Mouse (Mus musculus) midbrain, embryonic 13.5 days (tissue): ENCODE measurements around the gene Polr3f. TPM values are rescaled to one million over a fixed set of nuclear protein-coding genes. Genes with fewer than 3 reads are reported as not detected.
A peak's percentile ranks its signal among the peaks of the same experiment; 100 is the strongest.

Experiments
- ATAC-seq: fragments of 200-750 bp; cut with Nextera tagmentation; 2 replicates; pipeline ENCODE4 v1.8.0; 2017; ENCODE audit warnings: mild to moderate bottlenecking, moderate TSS enrichment, moderate library complexity
- H3K27ac ChIP-seq: fragments of 300-500 bp; sonication (generic); 2 replicates; pipeline ENCODE4 v1.5.1; 2015; ENCODE audit warnings: inconsistent platforms, mild to moderate bottlenecking, moderate library complexity
- H3K27me3 ChIP-seq: fragments of 300-500 bp; sonication (generic); 2 replicates; pipeline ENCODE4 v1.6.1; 2015; ENCODE audit warnings: mild to moderate bottlenecking, inconsistent platforms
- H3K36me3 ChIP-seq: fragments of 300-500 bp; sonication (generic); 2 replicates; pipeline ENCODE4 v1.6.1; 2015; ENCODE audit warnings: mild to moderate bottlenecking, inconsistent platforms
- H3K4me1 ChIP-seq: fragments of 300-500 bp; sonication (generic); replicated peaks from 2 replicates; pipeline ENCODE4 v1.6.1; 2015; ENCODE audit warnings: inconsistent platforms
- H3K4me2 ChIP-seq: fragments of 300-500 bp; sonication (generic); replicated peaks from 2 replicates; pipeline ENCODE4 v1.6.1; 2015; ENCODE audit warnings: moderate library complexity, mild to moderate bottlenecking, inconsistent platforms
- H3K4me3 ChIP-seq: fragments of 300-500 bp; sonication (generic); replicated peaks from 2 replicates; pipeline ENCODE4 v1.5.1; 2015; ENCODE audit warnings: mild to moderate bottlenecking, inconsistent platforms
- H3K9ac ChIP-seq: fragments of 300-500 bp; sonication (generic); replicated peaks from 2 replicates; pipeline ENCODE4 v1.6.1; 2015; ENCODE audit warnings: mild to moderate bottlenecking, inconsistent platforms
- H3K9me3 ChIP-seq: fragments of 300-500 bp; sonication (generic); 2 replicates; pipeline ENCODE4 v1.6.1; 2016; ENCODE audit warnings: mild to moderate bottlenecking, inconsistent platforms
- WGBS: fragments of 180-500 bp; shearing (Covaris S2); methylation state at CpG from one replicate; pipeline ENCODE4 v1.1.7; 2015; 5-methylcytosine and 5-hydroxymethylcytosine counted together
- polyA plus RNA-seq: library from polyadenylated mRNA; unstranded; fragments of >200 nt; fragmentation: Nextera tagmentation; extraction: Ambion mirVana; gene quantifications from 2 replicates; pipeline ENCODE4 v1.2.1, GENCODE M21; 2015

The Polr3f gene
- 32.6 and 33.0 TPM in 2 replicates for polyA plus RNA-seq

DNA sequence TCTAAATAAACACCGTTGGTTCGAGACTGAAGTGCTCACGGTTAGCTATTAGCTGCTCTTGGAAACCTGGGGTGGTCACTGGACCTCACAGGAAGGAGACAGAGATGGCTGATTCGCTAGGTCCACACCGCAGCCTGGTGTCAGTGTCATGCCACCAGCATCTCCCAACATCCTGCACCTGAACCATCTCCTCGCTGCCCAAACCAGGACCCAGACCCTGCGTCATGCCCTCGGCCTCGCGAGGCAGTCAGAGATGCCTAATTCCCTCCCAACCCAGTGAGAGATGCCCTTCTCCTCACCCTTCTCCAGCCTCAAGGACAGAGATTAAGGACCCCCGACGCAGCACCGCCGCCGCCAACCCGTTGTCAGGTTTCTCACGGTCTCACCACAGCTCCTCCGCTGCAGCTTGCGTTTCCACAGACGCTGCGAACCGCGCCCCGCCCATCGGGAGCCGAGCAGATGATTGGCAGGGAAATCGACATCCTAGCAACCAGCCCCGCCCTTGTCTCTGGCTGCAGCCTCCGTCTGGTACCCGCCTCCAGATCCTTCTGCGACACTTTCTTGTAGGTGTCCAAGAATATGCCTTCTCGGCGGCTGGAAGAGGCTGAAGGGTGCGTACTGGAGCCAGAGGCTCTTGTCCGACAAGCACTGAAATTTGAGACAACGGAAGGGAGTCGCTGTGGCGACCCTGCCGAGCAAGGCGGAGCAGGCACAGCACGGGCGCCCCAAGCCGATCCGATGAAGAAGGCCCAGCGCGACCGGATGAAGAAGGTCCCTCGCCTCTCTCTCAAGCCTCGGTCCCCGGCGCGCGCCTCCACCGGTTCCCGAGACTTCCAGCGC, at the start of gene Polr3f, which contains the start of gene Dzank1:
TSS of gene Polr3f (plus strand) at position 738 of the 840 bp plus-strand sequence.
TSS of gene Dzank1 (minus strand) at position 434 of the 840 bp plus-strand sequence.
- Histone ChIP-seq H3K36me3 (peaks cover 11% of the 10 kb centered on the region), H3K9ac (peak within 1 kb of the TSS; percentile 86), H3K4me3 (peak within 1 kb of the TSS; percentile 96), H3K27me3 (peaks cover 6% of the 10 kb centered on the region; the same call in 1 of the 2 replicates), H3K9me3 (no peaks in the 10 kb centered on the region), H3K27ac (peak within 1 kb of the TSS; percentile 95), H3K4me2 (peak within 1 kb of the TSS; percentile 68), H3K4me1 (peaks cover 29% of the 10 kb centered on the region)
- peak; percentile 98 for ATAC-seq
- under 1% methylated on average over 56 of the region's 56 CpGs for WGBS

DNA sequence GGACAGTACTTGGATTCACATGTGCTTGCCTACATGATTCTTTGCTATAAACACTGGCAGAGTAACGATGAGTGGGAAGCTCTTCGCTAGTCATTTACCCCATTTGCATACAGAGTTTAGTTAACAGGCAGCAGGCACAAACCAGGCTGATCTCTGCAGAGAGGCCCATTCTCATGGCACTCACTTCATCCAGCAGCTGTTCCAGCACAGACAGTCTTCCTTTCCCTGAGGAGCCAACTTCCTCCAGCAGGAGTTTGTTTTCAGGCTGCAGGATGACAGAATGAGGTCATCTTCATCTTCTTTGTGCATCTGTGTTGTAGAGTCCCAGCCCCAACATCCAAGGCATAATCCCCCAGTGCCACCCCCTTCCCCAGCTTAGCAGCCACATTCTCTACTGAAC, 48.1 kb upstream of the Polr3f start:
- no peak for ATAC-seq
- Histone ChIP-seq H3K9me3 (no peaks in the 10 kb centered on the region), H3K27ac (no peak overlapping the region), H3K4me1 (no peaks in the 10 kb centered on the region), H3K4me2 (no peak overlapping the region), H3K27me3 (no peaks in the 10 kb centered on the region), H3K4me3 (no peak overlapping the region), H3K36me3 (peaks cover 30% of the 10 kb centered on the region), H3K9ac (no peak overlapping the region)
- 79% methylated on average over 2 of the region's 2 CpGs for WGBS

DNA sequence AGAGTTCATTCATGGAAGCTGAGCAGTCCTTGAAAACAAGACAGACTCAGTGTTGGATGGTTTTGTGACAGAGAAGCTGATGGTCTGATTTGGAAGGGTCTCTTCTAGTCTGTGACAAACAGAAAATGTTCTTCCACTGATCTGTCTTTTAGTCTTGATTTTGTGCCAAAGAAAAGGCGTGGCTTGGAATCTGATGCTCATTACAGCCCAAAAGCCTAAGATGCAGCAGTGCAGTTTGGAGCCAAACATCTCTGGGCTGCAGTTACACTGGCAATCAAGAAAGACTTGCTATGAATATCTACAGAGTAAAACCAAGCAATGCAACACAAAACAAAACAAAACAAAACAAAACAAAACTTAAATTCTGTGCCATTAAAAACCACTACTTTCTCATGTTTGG, 43.4 kb upstream of the Polr3f start:
- ATAC-seq = no peak
- peaks cover 43% of the 10 kb centered on the region for H3K36me3 ChIP-seq

DNA sequence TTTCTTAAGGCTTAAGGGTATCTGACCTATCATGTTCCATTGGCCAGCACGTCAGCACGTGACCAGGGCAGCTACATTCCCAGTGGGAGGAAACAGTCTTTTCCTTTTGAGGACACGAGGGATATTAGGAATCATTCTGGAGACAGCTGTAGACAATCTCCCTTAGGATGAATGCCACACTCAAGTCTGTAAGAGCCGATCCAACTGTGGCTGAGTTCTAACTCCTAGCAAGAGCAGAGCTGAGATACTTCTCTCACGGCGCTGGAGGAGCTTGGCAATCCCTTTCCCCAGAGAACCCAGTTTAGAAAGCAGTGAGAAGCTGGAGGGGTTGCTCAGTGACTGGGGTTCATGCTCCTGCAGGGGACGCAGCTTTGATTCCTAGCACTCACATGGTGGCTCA, 42.1 kb upstream of the Polr3f start:
- no peak overlapping the region for H3K4me3 ChIP-seq
- no peak for ATAC-seq
- no peak overlapping the region for H3K4me2 ChIP-seq
- H3K4me1 ChIP-seq = no peaks in the 10 kb centered on the region
- H3K27me3 ChIP-seq = no peaks in the 10 kb centered on the region
- peaks cover 43% of the 10 kb centered on the region for H3K36me3 ChIP-seq
- no peaks in the 10 kb centered on the region for H3K9me3 ChIP-seq
- WGBS = 89% methylated on average over 7 of the region's 7 CpGs
- H3K27ac ChIP-seq = no peak overlapping the region
- no peak overlapping the region for H3K9ac ChIP-seq

More for the DNA sequence above, 43.4 kb upstream of the Polr3f start:
- 72% methylated on average over 1 of the region's 1 CpGs for WGBS
- H3K4me1 ChIP-seq = no peaks in the 10 kb centered on the region
- H3K9ac ChIP-seq = no peak overlapping the region
- no peak overlapping the region for H3K4me2 ChIP-seq
- no peak overlapping the region for H3K27ac ChIP-seq
- no peak overlapping the region for H3K4me3 ChIP-seq
- no peaks in the 10 kb centered on the region for H3K27me3 ChIP-seq
- no peaks in the 10 kb centered on the region for H3K9me3 ChIP-seq

DNA sequence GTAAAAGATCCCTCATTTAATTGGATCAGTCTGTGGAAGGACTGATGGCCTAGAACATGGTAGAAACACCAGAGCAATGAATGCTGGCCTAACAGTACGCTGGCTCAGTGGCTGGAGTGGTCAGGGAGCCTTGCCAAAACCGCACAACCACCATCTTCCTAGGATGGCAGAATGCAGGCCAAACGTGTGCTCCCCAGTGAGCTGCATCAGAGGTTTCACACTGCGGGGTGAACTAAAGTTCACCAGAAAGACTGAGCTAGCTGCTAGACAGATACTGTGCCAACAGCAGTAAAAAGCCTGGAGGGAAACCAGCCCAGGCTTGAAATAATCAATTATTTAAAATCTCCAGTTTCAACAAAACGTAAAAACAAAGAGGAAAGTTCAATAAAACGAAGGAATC, 40.0 kb upstream of the Polr3f start:
- no peak overlapping the region for H3K4me2 ChIP-seq
- ATAC-seq = no peak
- H3K27me3 ChIP-seq = no peaks in the 10 kb centered on the region
- no peak overlapping the region for H3K27ac ChIP-seq
- no peaks in the 10 kb centered on the region for H3K9me3 ChIP-seq
- no peak overlapping the region for H3K4me3 ChIP-seq
- no peaks in the 10 kb centered on the region for H3K4me1 ChIP-seq
- 89% methylated on average over 6 of the region's 6 CpGs for WGBS
- H3K9ac ChIP-seq = no peak overlapping the region
- peaks cover 35% of the 10 kb centered on the region for H3K36me3 ChIP-seq

DNA sequence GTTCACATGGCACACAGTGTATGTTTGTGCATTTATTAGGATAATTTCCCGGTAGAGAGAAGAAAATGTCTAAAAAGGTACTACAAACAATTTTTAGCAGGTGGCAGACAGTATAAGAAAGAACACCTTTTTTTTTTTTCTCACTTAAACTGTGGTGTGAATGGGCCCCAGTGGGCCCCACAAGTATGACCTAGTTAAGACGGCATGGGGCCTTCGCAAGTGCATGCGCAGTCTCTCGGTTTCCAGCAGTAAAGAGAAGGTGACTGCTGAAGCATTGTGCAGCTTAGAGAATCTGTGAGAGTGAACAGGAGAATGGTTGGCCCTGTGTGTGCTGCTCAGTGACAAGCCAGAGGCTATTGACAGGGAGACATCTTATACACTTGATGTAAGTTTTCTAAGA, 38.2 kb upstream of the Polr3f start:
- H3K4me2 ChIP-seq = no peak overlapping the region
- H3K4me1 ChIP-seq = no peaks in the 10 kb centered on the region
- no peak overlapping the region for H3K9ac ChIP-seq
- no peaks in the 10 kb centered on the region for H3K27me3 ChIP-seq
- no peak overlapping the region for H3K4me3 ChIP-seq
- no peak for ATAC-seq
- WGBS = 97% methylated on average over 5 of the region's 5 CpGs
- H3K9me3 ChIP-seq = no peaks in the 10 kb centered on the region
- no peak overlapping the region for H3K27ac ChIP-seq
- H3K36me3 ChIP-seq = peaks cover 31% of the 10 kb centered on the region

DNA sequence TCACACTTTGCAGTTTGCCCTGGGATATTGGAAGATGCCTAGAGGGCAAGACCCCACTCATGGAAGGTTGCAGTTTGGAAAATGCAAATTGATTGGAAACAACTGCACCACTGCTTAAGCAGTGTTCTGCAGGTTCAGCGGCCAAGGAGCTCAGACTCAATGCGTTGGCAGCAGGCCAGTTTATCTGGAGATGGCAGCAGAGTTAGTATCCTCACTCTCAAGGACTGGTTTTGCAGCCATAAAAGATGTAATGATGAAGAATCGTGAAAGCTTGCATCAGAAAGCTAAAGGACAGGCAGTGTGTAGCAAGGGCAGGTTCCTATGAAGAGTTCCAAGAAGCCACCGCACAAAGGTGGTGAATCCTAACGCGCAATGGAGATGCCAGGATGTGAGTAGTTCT, 25.4 kb upstream of the Polr3f start:
- Histone ChIP-seq H3K9me3 (no peaks in the 10 kb centered on the region), H3K9ac (no peak overlapping the region), H3K4me3 (no peak overlapping the region), H3K27me3 (no peaks in the 10 kb centered on the region), H3K4me2 (no peak overlapping the region), H3K36me3 (peaks cover 33% of the 10 kb centered on the region), H3K4me1 (no peaks in the 10 kb centered on the region), H3K27ac (no peak overlapping the region)
- 91% methylated on average over 6 of the region's 6 CpGs for WGBS
- ATAC-seq = no peak

DNA sequence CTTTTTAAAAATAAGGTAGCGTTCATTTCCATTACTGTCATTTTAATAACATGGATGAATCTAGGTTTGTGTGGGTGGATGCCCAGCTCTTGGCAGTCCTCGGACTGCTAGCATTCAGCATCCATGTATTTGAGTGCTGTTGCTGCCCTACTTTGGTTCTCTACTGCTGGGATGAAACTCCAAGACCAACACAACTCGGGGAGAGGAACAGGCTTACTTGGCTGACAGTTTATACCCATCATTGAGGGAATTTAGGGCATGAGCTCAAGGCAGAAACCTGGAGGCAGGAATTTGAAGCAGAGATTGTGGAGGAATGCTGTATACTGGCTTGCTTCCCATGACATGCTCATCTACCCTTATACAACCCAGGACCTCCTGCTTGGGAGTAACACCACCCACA, 12.9 kb upstream of the Polr3f start:
- Histone ChIP-seq H3K27ac (no peak overlapping the region), H3K4me3 (no peak overlapping the region), H3K9ac (no peak overlapping the region), H3K4me1 (no peaks in the 10 kb centered on the region), H3K9me3 (no peaks in the 10 kb centered on the region), H3K36me3 (peaks cover 15% of the 10 kb centered on the region; the same call in 1 of the 2 replicates), H3K4me2 (no peak overlapping the region), H3K27me3 (peaks cover 4% of the 10 kb centered on the region; the same call in 1 of the 2 replicates)
- 79% methylated on average over 3 of the region's 3 CpGs for WGBS
- no peak for ATAC-seq

DNA sequence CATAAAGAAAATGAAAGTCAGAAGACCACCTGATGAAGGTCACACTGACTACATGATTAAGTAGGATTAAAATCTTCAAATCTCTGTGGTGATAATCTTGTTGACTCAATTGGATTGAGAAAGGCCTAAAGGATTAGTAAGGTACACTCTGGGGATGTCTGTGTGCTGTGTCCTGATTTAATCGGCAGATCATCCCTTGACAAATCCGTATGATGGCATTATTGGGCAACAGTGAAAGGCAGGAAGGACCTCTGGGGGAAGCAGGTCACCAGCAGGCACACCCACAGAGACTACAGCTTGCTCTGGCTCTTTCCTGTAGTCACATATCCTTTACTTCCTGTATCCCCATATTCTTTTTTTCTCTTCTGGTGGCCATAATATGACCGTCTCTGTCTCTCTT, 7.7 kb upstream of the Polr3f start:
- no peaks in the 10 kb centered on the region for H3K4me1 ChIP-seq
- no peak overlapping the region for H3K9ac ChIP-seq
- 52% methylated on average over 3 of the region's 3 CpGs for WGBS
- no peak overlapping the region for H3K27ac ChIP-seq
- H3K9me3 ChIP-seq = no peaks in the 10 kb centered on the region
- peaks cover 18% of the 10 kb centered on the region for H3K27me3 ChIP-seq
- H3K4me2 ChIP-seq = no peak overlapping the region
- H3K36me3 ChIP-seq = peaks cover 21% of the 10 kb centered on the region
- H3K4me3 ChIP-seq = no peak overlapping the region
- ATAC-seq = no peak

DNA sequence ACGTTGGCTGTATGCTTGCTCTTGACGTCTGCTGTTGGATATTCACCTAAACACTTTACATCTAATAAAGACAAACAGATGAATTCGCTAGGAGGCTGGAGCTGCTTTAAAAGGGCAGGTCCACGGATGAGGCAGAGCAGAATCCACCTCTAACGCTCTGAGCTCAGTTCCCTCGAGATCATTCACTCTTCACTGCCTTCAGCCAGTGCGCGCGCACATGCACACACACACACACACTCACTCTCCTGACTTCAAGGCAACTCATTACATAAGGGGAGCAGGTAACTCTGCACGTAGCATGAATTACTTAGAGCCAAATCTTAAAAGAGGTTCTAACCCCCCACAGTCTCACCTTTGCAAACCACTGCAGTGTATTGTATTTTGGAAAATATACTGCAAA, 1.7 kb upstream of the Polr3f start:
- H3K9me3 ChIP-seq = no peaks in the 10 kb centered on the region
- no peak overlapping the region for H3K27ac ChIP-seq
- 51% methylated on average over 10 of the region's 10 CpGs for WGBS
- peak overlapping the region; percentile 96; the same call in 1 of the 2 replicates for H3K4me3 ChIP-seq
- no peak for ATAC-seq
- peaks cover 29% of the 10 kb centered on the region for H3K4me1 ChIP-seq
- peak overlapping the region; percentile 10; the same call in 1 of the 2 replicates for H3K9ac ChIP-seq
- peaks cover 9% of the 10 kb centered on the region; the same call in 1 of the 2 replicates for H3K27me3 ChIP-seq
- peaks cover 7% of the 10 kb centered on the region for H3K36me3 ChIP-seq
- peak overlapping the region; percentile 68 for H3K4me2 ChIP-seq

DNA sequence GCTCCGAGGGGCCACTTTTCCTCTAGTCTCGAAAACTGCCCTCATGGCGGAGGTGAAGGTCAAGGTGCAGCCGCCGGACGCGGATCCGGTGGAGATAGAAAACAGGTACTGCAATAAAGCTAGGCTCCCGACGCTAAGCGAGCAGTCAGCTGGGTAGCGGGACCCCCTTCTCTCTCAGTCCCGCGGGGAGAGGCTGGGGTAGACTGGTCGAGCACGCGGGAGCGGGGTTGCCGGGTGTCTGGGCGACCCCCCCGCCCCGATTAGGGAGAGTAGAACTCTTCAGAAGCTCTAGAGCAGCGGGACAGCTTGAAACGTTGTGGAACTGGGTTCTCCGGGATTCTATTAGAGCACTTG, 280 bp downstream of the Polr3f start:
- peak overlapping the region; percentile 68 for H3K4me2 ChIP-seq
- H3K9me3 ChIP-seq = no peaks in the 10 kb centered on the region
- peak overlapping the region; percentile 96 for H3K4me3 ChIP-seq
- peak overlapping the region; percentile 95 for H3K27ac ChIP-seq
- peaks cover 15% of the 10 kb centered on the region for H3K36me3 ChIP-seq
- peaks cover 6% of the 10 kb centered on the region; the same call in 1 of the 2 replicates for H3K27me3 ChIP-seq
- H3K4me1 ChIP-seq = peaks cover 29% of the 10 kb centered on the region
- peak overlapping the region; percentile 86 for H3K9ac ChIP-seq
- ATAC-seq = peak; percentile 71
- WGBS = under 1% methylated on average over 25 of the region's 25 CpGs

DNA sequence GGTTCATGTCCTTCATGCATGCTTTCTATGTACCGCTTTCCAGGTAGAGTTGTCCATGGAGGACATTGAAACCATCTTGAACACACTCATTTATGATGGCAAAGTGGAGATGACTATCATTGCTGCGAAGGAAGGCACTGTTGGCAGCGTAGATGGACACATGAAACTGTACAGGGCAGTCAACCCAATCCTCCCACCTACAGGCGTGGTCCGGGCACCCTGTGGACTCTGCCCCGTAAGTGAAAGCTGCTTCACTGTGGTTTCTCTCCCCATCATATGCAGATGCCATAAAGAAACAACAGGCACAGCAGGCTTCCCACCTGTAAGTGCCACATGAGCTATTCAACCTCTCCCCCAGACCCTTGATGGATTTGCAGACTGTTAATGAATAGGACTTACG, 9.6 kb downstream of the Polr3f start:
- Histone ChIP-seq H3K4me1 (no peaks in the 10 kb centered on the region), H3K9me3 (0 out of 2 replicates have a peak, but pooled peaks cover 3% of the 10 kb centered on the region), H3K27me3 (no peaks in the 10 kb centered on the region), H3K9ac (no peak overlapping the region), H3K4me2 (no peak overlapping the region), H3K36me3 (peaks cover 88% of the 10 kb centered on the region), H3K27ac (no peak overlapping the region), H3K4me3 (no peak overlapping the region)
- no peak for ATAC-seq
- 96% methylated on average over 7 of the region's 7 CpGs for whole genome bisulfite sequencing
